Mouse (Mus musculus): ENCODE data around the gene Irs2. TPM values are rescaled to one million over a fixed set of nuclear protein-coding genes. Genes with fewer than 3 reads are reported as not detected.
A peak's percentile ranks its signal among the peaks of the same experiment; 100 is the strongest.

Irs2 gene
- polyA plus RNA-seq, 1 experiment from 2014 or later = 4.4 TPM

DNA sequence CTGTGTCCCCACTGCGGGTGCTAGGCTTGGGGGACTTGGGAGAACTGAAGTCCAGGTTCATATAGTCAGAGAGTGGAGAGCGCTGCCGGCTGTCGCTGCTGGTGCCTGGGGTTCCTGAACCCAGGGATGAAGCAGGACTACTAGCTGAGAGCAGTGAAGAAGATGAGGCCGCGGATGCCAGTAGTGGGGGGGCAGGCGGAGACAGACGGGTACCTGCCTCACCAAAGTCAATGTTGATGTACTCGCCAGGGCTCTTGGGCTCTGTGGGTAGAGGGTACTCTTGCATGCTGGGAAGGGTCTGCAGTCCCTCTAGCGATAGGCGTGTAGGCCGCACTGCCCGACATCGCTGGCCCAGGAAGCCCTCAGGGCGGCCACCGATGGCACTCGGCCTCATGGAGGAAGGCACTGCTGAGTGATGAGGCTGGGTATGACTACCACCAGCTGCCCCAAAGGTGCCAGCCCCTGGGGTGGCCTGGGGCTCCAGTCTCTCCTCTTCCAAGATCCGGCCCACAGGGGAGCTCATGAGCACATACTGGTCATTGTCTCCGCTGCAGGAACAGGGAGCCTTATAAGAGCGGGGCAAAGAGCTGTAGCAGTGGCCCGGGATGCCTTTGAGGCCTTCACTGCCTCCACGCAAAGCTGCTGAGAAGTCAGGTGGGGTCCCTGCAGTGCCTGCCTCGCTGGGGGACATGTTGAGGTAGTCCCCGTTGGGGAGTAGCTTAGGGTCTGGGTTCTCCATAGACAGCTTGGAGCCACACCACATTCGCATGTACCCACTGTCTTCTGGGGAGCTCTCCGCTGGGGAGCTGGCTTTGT, 2.6 kb downstream of the Irs2 start:
- 90% methylated on average over 26 of the region's 26 CpGs for WGBS
- ATAC-seq = no peak
- H3K27ac ChIP-seq (ENCODE audit: low read length) = no peak overlapping the region
- H3K9ac ChIP-seq (ENCODE audit: low read depth, low read length) = peak overlapping the region; percentile 91
- H3K36me3 ChIP-seq (ENCODE audit: control insufficient read depth, insufficient read depth, low read length) = peaks cover 5% of the 10 kb centered on the region; the same call in 1 of the 2 replicates
- peaks cover 62% of the 10 kb centered on the region for H3K4me1 ChIP-seq (ENCODE audit: control insufficient read depth, insufficient read depth, low read length)
- H3K4me3 ChIP-seq (ENCODE audit: low read length) = peak overlapping the region; percentile 90
- H3K4me2 ChIP-seq (ENCODE audit: low read depth, low read length) = peak overlapping the region; percentile 85
- H3K9me3 ChIP-seq (ENCODE audit: control insufficient read depth, low read length) = no peaks in the 10 kb centered on the region
- H3K27me3 ChIP-seq (replicated peaks; ENCODE audit: control insufficient read depth, insufficient read depth, low read length) = no peaks in the 10 kb centered on the region

DNA sequence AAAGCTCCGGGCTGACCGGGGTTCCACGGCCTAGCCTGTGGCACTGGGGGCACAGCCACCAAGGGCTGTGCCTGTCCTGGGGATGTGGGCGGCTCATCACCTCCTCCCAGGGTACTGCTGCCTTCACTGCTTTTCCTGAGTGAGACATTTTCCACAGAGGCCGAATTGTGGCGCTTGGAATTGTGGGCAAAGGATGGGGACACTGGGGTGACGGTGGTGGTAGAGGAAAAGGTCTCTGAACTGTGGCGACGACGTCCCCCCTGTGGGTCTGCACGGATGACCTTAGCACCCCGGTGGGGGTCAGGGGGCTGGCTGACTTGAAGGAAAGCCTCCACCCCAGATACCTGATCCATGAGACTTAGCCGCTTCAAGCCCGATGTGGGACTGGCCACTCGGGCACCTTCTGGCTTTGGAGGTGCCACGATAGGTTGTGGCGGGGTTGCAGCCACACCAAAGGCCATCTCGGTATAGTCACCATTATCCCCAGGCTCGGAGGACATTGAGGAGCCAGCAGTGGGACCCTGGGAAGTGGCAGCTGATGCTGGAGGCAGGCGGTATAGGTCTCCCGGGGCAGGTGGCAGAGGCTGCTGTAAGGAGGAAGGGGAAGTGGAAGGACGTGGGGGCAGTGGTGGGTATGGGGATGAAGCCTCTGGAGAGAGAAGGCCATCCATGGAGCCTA, 3.3 kb downstream of the Irs2 start:
- Histone ChIP-seq H3K36me3 (ENCODE audit: control insufficient read depth, insufficient read depth, low read length) (peaks cover 5% of the 10 kb centered on the region; the same call in 1 of the 2 replicates), H3K27ac (ENCODE audit: low read length) (peak overlapping the region; percentile 38; the same call in 1 of the 2 replicates), H3K9me3 (ENCODE audit: control insufficient read depth, low read length) (no peaks in the 10 kb centered on the region), H3K9ac (ENCODE audit: low read depth, low read length) (peak overlapping the region; percentile 91), H3K4me2 (ENCODE audit: low read depth, low read length) (peak overlapping the region; percentile 85), H3K4me1 (ENCODE audit: control insufficient read depth, insufficient read depth, low read length) (peaks cover 56% of the 10 kb centered on the region), H3K27me3 (replicated peaks; ENCODE audit: control insufficient read depth, insufficient read depth, low read length) (no peaks in the 10 kb centered on the region), H3K4me3 (ENCODE audit: low read length) (peak overlapping the region; percentile 90)
- ATAC-seq = no peak
- WGBS = 84% methylated on average over 22 of the region's 22 CpGs

DNA sequence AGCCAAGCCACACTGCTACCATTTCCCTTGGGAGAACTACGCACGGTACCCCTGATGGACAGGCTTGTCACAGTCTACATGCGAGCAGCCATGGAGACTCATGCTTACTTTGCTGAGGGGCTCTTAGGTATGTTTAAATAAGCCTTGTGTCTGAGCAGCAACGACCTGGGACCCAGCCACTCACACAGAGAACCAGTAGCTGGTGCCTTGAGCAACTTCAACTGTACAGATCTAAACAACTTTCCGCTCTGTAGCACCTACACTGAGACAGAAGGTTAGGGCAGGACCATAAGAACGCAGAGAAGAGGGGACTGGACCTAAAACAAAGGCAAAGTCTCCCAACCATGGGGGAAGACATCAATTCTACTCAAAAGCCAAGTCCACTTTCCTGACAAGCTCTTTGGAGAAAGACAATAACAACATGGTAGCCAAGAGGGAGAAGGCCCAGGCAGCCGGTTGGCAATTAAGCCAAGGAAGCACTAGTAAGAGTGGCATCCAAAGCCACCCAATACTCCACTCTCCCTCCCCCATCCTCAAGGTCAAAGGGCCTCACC, 4.3 kb downstream of the Irs2 start:
- Histone ChIP-seq H3K4me3 (ENCODE audit: low read length) (peak overlapping the region; percentile 90), H3K36me3 (ENCODE audit: control insufficient read depth, insufficient read depth, low read length) (peaks cover 5% of the 10 kb centered on the region; the same call in 1 of the 2 replicates), H3K9me3 (ENCODE audit: control insufficient read depth, low read length) (no peaks in the 10 kb centered on the region), H3K27ac (ENCODE audit: low read length) (peak overlapping the region; percentile 38), H3K9ac (ENCODE audit: low read depth, low read length) (peak overlapping the region; percentile 91), H3K4me1 (ENCODE audit: control insufficient read depth, insufficient read depth, low read length) (peaks cover 59% of the 10 kb centered on the region), H3K4me2 (ENCODE audit: low read depth, low read length) (peak overlapping the region; percentile 85), H3K27me3 (replicated peaks; ENCODE audit: control insufficient read depth, insufficient read depth, low read length) (no peaks in the 10 kb centered on the region)
- no peak for ATAC-seq
- 36% methylated on average over 7 of the region's 7 CpGs for WGBS

DNA sequence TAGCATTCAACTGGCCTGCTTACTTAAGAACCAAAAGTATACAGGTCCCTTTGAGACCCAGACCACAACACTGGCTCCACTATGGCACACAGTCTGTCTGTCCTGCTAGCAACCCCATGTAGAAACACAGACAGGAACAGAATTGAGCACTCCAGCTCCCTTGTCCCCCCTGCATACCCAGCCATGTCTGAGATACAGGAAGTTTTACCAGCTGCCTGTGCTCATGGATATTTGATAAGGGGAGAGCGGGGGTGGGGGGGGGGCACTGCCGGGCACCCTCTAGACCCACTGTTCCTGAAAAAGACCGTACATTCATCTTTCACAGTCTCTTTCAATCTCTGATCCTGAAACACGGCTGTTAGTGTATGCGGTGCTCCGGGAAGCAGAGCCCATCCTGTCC, 5.0 kb downstream of the Irs2 start:
- peaks cover 9% of the 10 kb centered on the region; the same call in 1 of the 2 replicates for H3K36me3 ChIP-seq (ENCODE audit: control insufficient read depth, insufficient read depth, low read length)
- peak overlapping the region; percentile 45 for H3K27ac ChIP-seq (ENCODE audit: low read length)
- H3K9ac ChIP-seq (ENCODE audit: low read depth, low read length) = peak overlapping the region; percentile 91
- peak overlapping the region; percentile 90 for H3K4me3 ChIP-seq (ENCODE audit: low read length)
- H3K4me1 ChIP-seq (ENCODE audit: control insufficient read depth, insufficient read depth, low read length) = peaks cover 65% of the 10 kb centered on the region
- no peaks in the 10 kb centered on the region for H3K9me3 ChIP-seq (ENCODE audit: control insufficient read depth, low read length)
- peak overlapping the region; percentile 85 for H3K4me2 ChIP-seq (ENCODE audit: low read depth, low read length)
- H3K27me3 ChIP-seq (replicated peaks; ENCODE audit: control insufficient read depth, insufficient read depth, low read length) = no peaks in the 10 kb centered on the region
- 44% methylated on average over 6 of the region's 6 CpGs for WGBS
- ATAC-seq = no peak

DNA sequence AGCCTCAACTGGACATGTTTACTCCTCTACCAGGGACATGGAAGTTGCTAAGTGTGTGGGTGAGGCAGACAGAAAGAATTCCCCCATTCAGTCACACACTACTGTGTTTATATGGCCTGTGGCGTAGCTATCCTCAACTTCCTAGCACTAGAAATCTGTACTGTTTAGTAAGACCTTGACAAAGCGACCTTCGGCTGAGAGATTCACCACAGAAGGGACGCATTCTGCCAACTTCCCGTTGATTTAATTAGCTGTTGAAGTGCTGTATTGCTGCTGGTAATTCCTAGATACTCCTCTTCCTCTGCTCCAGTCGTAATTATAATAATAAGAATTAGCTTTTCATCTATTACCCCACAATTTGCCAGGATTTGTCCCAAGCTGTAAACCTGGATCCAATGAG, 5.4 kb downstream of the Irs2 start:
- ATAC-seq = no peak
- no peaks in the 10 kb centered on the region for H3K27me3 ChIP-seq (replicated peaks; ENCODE audit: control insufficient read depth, insufficient read depth, low read length)
- H3K4me3 ChIP-seq (ENCODE audit: low read length) = peak overlapping the region; percentile 90
- no peaks in the 10 kb centered on the region for H3K9me3 ChIP-seq (ENCODE audit: control insufficient read depth, low read length)
- H3K36me3 ChIP-seq (ENCODE audit: control insufficient read depth, insufficient read depth, low read length) = peaks cover 10% of the 10 kb centered on the region; the same call in 1 of the 2 replicates
- 29% methylated on average over 6 of the region's 6 CpGs for WGBS
- H3K4me2 ChIP-seq (ENCODE audit: low read depth, low read length) = peak overlapping the region; percentile 85
- peak overlapping the region; percentile 45 for H3K27ac ChIP-seq (ENCODE audit: low read length)
- H3K9ac ChIP-seq (ENCODE audit: low read depth, low read length) = peak overlapping the region; percentile 91
- H3K4me1 ChIP-seq (ENCODE audit: control insufficient read depth, insufficient read depth, low read length) = peaks cover 65% of the 10 kb centered on the region

DNA sequence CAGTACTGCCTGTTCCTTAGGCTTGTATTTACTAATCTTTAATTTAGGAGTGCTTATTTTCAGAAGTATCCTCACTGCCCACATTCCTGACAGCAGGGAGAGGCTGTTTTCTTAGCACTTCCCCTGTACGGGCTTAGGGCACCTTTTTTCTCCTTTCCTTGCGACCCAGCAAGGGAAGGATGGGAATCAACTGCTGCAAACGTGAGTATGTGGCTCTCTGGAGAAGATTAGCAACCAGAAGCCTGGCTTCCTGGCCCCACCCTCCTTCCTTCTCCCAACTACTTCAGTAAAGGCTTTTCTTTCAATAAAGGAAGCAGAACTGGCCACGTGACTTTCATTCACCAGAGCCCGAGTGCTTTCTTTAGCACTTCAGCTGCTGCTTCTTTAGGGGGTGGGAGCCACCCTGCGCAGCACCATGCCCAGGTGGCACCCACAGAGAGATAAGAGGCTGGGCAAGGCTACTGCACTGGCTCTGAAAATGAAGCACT, 7.2 kb downstream of the Irs2 start:
- Histone ChIP-seq H3K4me3 (ENCODE audit: low read length) (peak overlapping the region; percentile 21), H3K36me3 (ENCODE audit: control insufficient read depth, insufficient read depth, low read length) (peaks cover 10% of the 10 kb centered on the region; the same call in 1 of the 2 replicates), H3K4me2 (ENCODE audit: low read depth, low read length) (peak overlapping the region; percentile 85), H3K4me1 (ENCODE audit: control insufficient read depth, insufficient read depth, low read length) (peaks cover 68% of the 10 kb centered on the region), H3K9me3 (ENCODE audit: control insufficient read depth, low read length) (no peaks in the 10 kb centered on the region), H3K27ac (ENCODE audit: low read length) (peak overlapping the region; percentile 39; the same call in 1 of the 2 replicates), H3K9ac (ENCODE audit: low read depth, low read length) (peak overlapping the region; percentile 53), H3K27me3 (replicated peaks; ENCODE audit: control insufficient read depth, insufficient read depth, low read length) (no peaks in the 10 kb centered on the region)
- WGBS = 3% methylated on average over 6 of the region's 6 CpGs
- peak; percentile 14; the same call in 1 of the 2 replicates for ATAC-seq

DNA sequence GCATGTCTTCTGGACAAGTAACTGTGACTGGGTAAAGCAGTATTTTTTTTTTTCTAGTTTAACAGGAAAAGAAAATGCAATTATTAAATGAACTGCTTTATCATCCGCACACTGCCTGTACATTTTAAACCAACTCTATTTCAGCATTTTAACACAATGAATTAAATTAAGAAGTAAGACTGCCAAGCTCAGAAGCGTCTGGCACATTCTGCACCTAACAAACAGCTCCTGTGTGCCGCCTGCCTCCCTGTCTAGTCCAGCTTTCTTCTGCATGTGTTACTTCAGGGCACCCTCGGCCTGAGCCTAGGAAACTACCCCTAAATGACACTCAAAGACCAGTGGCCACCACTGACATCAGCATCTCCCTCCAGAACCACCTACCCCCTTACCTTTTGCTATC, 8.7 kb downstream of the Irs2 start:
- no peak for ATAC-seq
- WGBS = 77% methylated on average over 4 of the region's 4 CpGs
- Histone ChIP-seq H3K4me3 (ENCODE audit: low read length) (no peak overlapping the region), H3K27me3 (replicated peaks; ENCODE audit: control insufficient read depth, insufficient read depth, low read length) (no peaks in the 10 kb centered on the region), H3K4me2 (ENCODE audit: low read depth, low read length) (no peak overlapping the region), H3K27ac (ENCODE audit: low read length) (no peak overlapping the region), H3K9ac (ENCODE audit: low read depth, low read length) (no peak overlapping the region), H3K9me3 (ENCODE audit: control insufficient read depth, low read length) (no peaks in the 10 kb centered on the region), H3K4me1 (ENCODE audit: control insufficient read depth, insufficient read depth, low read length) (peaks cover 66% of the 10 kb centered on the region), H3K36me3 (ENCODE audit: control insufficient read depth, insufficient read depth, low read length) (peaks cover 5% of the 10 kb centered on the region; the same call in 1 of the 2 replicates)

DNA sequence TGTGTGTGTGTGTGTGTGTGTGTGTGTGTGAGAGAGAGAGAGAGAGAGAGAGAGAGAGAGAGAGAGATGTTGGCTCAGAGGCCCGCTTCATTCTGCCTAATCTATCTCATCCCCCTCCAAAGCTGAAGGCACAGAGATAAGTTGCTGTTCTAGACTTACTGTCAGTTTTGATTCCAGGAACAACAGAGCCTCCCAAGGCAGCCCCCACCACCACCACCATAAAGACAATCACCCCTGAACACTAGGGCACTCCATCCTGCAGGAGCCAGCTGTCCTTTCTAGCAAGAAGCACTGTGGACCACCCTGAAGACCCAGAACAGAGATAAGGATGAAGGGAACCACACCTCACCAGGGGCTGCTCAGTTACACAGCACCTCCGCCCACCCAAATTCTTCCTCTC, 12.0 kb downstream of the Irs2 start:
- Histone ChIP-seq H3K36me3 (ENCODE audit: control insufficient read depth, insufficient read depth, low read length) (0 out of 2 replicates have a peak, but pooled peaks cover 5% of the 10 kb centered on the region), H3K4me1 (ENCODE audit: control insufficient read depth, insufficient read depth, low read length) (peaks cover 51% of the 10 kb centered on the region), H3K4me3 (ENCODE audit: low read length) (no peak overlapping the region), H3K4me2 (ENCODE audit: low read depth, low read length) (no peak overlapping the region), H3K27me3 (replicated peaks; ENCODE audit: control insufficient read depth, insufficient read depth, low read length) (no peaks in the 10 kb centered on the region), H3K9ac (ENCODE audit: low read depth, low read length) (no peak overlapping the region), H3K27ac (ENCODE audit: low read length) (no peak overlapping the region), H3K9me3 (ENCODE audit: control insufficient read depth, low read length) (no peaks in the 10 kb centered on the region)
- no peak for ATAC-seq
- 79% methylated on average over 2 of the region's 2 CpGs for WGBS

DNA sequence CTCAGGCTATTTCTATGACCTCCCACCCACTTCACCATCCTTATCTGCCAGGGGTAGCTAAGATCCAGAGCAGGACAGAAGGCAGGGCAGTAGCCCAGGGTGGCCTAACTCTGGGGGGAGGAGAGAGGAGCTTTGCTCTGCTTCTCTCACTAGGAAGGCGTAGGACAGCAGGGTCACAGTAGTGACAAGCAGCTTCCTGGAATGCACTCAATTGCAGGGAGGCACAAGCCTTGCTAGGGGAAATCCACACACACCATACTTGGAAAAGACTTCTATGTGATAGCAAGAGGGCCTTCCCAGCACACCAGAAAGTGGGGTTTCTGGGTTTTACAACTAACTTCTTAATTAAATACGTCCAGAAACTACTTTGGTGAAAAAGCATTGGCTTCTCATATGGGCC, 12.5 kb downstream of the Irs2 start:
- 65% methylated on average over 2 of the region's 2 CpGs for WGBS
- no peak overlapping the region for H3K9ac ChIP-seq (ENCODE audit: low read depth, low read length)
- ATAC-seq = 0 out of 2 replicates have a peak, but pooled peaks have one; percentile 38
- peak overlapping the region; percentile 4; the same call in 1 of the 2 replicates for H3K27ac ChIP-seq (ENCODE audit: low read length)
- H3K4me1 ChIP-seq (ENCODE audit: control insufficient read depth, insufficient read depth, low read length) = peaks cover 51% of the 10 kb centered on the region
- H3K27me3 ChIP-seq (replicated peaks; ENCODE audit: control insufficient read depth, insufficient read depth, low read length) = no peaks in the 10 kb centered on the region
- no peak overlapping the region for H3K4me2 ChIP-seq (ENCODE audit: low read depth, low read length)
- no peak overlapping the region for H3K4me3 ChIP-seq (ENCODE audit: low read length)
- H3K9me3 ChIP-seq (ENCODE audit: control insufficient read depth, low read length) = no peaks in the 10 kb centered on the region
- H3K36me3 ChIP-seq (ENCODE audit: control insufficient read depth, insufficient read depth, low read length) = 0 out of 2 replicates have a peak, but pooled peaks cover 5% of the 10 kb centered on the region
